In the genomic region with DNA sequence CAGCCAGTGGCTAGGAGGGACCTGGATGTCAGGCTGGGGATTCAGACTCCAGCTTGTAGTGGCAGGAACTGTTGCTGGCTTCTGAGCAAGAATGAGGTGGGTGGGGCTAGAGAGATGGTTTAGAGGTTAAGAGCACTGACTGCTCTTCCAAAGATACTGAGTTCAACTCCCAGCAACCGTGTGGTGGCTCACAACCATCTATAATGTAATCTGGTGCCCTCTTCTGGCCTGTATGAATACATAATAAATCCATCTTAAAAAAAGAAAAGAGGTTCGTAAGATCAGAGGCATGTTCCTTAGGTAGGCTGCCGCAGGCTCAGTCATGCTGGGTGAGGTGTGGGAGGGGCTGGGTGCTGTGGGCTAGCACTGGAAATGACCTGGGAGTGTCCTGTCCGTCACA, we compare ENCODE assay signal across 14 mouse cellular contexts.
DNase-seq lines count a peak whose midpoint lies in the region; ATAC-seq and TF ChIP-seq lines count a peak whose summit lies in the region.
"Had no signal": no experiment of that assay in that cellular context is flagged by ENCODE, and none has a peak within 500 bp of the region (broad histone marks: within the 10 kb centered on the region; RNA-seq: fewer than 3 reads in every experiment).

No protein-coding gene starts in this region.

- no peak overlapping the region for H3K9ac ChIP-seq in embryonic facial prominence, embryonic 11.5 days (replicated peaks; ENCODE audit: low read length)
- H3K9ac ChIP-seq: liver, embryonic 14.5 days; neural tube, embryonic 15.5 days had no signal

- no peak overlapping the region for H3K4me3 ChIP-seq in embryonic facial prominence, embryonic 11.5 days (ENCODE audit: low read depth, low read length)
- no peak overlapping the region for H3K4me3 ChIP-seq in embryonic facial prominence, embryonic 10.5 days
- H3K4me3 ChIP-seq: neural tube, embryonic 15.5 days had no signal

- H3K27me3 ChIP-seq in embryonic facial prominence, embryonic 11.5 days (ENCODE audit: control insufficient read depth, insufficient read depth, low read length) = no peaks in the 10 kb centered on the region
- H3K27me3 ChIP-seq in embryonic facial prominence, embryonic 10.5 days (replicated peaks; ENCODE audit: low read depth, poor library complexity, severe bottlenecking) = peaks cover 27% of the 10 kb centered on the region
- H3K27me3 ChIP-seq: neural tube, embryonic 15.5 days had no signal

- 43% methylated on average over 4 of the region's 4 CpGs for WGBS in embryonic facial prominence, embryonic 11.5 days
- WGBS in embryonic facial prominence, embryonic 10.5 days = 51% methylated on average over 4 of the region's 4 CpGs

- H3K27ac ChIP-seq in embryonic facial prominence, embryonic 11.5 days (replicated peaks; ENCODE audit: low read depth, low read length) = no peak overlapping the region
- H3K27ac ChIP-seq in embryonic facial prominence, embryonic 10.5 days (replicated peaks) = no peak overlapping the region
- H3K27ac ChIP-seq: liver, embryonic 14.5 days; neural tube, embryonic 15.5 days had no signal

- H3K4me1 ChIP-seq in embryonic facial prominence, embryonic 11.5 days (ENCODE audit: control insufficient read depth, insufficient read depth, low read length) = no peaks in the 10 kb centered on the region
- peaks cover 32% of the 10 kb centered on the region for H3K4me1 ChIP-seq in embryonic facial prominence, embryonic 10.5 days

- no peak for ATAC-seq in embryonic facial prominence, embryonic 11.5 days (replicated peaks; ENCODE audit: insufficient number of reproducible peaks, low FRiP score, low TSS enrichment, low read depth)
- ATAC-seq: Patski had no signal

- no peak overlapping the region for H3K4me2 ChIP-seq in embryonic facial prominence, embryonic 11.5 days (ENCODE audit: low read depth, low read length)
- H3K4me2 ChIP-seq: neural tube, embryonic 15.5 days had no signal

- no peaks in the 10 kb centered on the region for H3K36me3 ChIP-seq in embryonic facial prominence, embryonic 11.5 days (replicated peaks; ENCODE audit: control insufficient read depth, insufficient read depth, low read depth, low read length)
- H3K36me3 ChIP-seq in embryonic facial prominence, embryonic 10.5 days (replicated peaks) = no peaks in the 10 kb centered on the region

- no peaks in the 10 kb centered on the region for H3K9me3 ChIP-seq in embryonic facial prominence, embryonic 11.5 days (replicated peaks; ENCODE audit: control insufficient read depth, low read length)
- H3K9me3 ChIP-seq in embryonic facial prominence, embryonic 10.5 days = no peaks in the 10 kb centered on the region
- H3K9me3 ChIP-seq: neural tube, embryonic 15.5 days had no signal

- no peak for TF ChIP-seq POLR2A in brain, embryonic 14.5 days (IDR thresholded peaks at IDR 0.05; ENCODE audit: borderline replicate concordance, extremely low read depth, insufficient read depth, insufficient read length, poor library complexity, severe bottlenecking)

- peak; percentile 26; the same call in 1 of the 2 replicates for TF ChIP-seq CTCF in brain, embryonic 14.5 days (IDR thresholded peaks at IDR 0.05; ENCODE audit: borderline replicate concordance, extremely low read depth, insufficient read depth, insufficient read length)

- DNase-seq in embryonic facial prominence, embryonic 11.5 days (ENCODE audit: low spot score) = peak; percentile 20
- DNase-seq in embryonic facial prominence, embryonic 10.5 days (ENCODE audit: low spot score) = no peak
- DNase-seq in lung, postnatal 25 days (ENCODE audit: low spot score) = peak; percentile 8
- DNase-seq in lung, postnatal 10 days = no peak
- DNase-seq in brain, embryonic 14.5 days (ENCODE audit: low read depth) = peak; percentile 44
- DNase-seq in induced T-regulatory cell, adult 2 months (ENCODE audit: low read depth) = peak; percentile 6
- DNase-seq in left cerebral cortex, adult 18-20 months (ENCODE audit: low spot score in 2 of 2) = no peak
- DNase-seq in ovary, postnatal 36 days (ENCODE audit: low spot score) = no peak
- DNase-seq: cerebellum, postnatal 10 days; kidney, adult 9 months; right cerebral cortex, postnatal 4 days had no signal

Comparison
In these comparisons a context has a peak if more than half of its experiments do, and no peak if none do; other contexts are left out.
1. DNase-seq: peak in embryonic facial prominence, embryonic 11.5 days (single experiment), lung, postnatal 25 days (single experiment), brain, embryonic 14.5 days (single experiment) and induced T-regulatory cell, adult 2 months (single experiment); none in embryonic facial prominence, embryonic 10.5 days (single experiment), lung, postnatal 10 days (single experiment), left cerebral cortex, adult 18-20 months (0 of 2) and ovary, postnatal 36 days (single experiment).